In the genomic region with DNA sequence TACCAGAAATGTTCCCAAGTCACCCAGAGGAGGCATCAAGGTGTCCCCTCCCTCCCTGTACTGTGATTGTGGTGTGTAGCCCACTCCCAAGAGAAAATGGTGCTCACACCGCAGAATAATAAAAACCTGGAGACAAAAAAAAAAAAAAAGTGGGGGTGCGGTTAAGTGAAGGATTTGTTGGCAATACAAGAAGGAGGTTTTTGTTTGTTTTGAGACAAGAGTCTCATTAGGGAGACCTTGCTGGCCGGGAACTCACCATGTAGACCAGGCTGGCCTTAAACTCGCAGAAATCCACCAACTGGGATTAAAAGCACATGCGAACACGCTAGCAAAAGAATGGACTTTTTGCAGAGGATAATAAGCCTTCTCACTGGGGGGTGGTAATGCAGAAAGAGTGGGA, we compare ENCODE assay signal across 8 mouse cellular contexts. TPM values are rescaled to one million over a fixed set of nuclear protein-coding genes. Genes with fewer than 3 reads are reported as not detected.
DNase-seq lines count a peak whose midpoint lies in the region; ATAC-seq and TF ChIP-seq lines count a peak whose summit lies in the region.

A gene (plus strand): TSS at position 301 of the 400 bp plus-strand sequence.

- WGBS in cerebellum, adult 2 months: 61% methylated on average over 6 of the region's 6 CpGs
- WGBS in lung, postnatal 0 days: 38% methylated on average over 6 of the region's 6 CpGs
- WGBS in limb, embryonic 12.5 days: 26% methylated on average over 6 of the region's 6 CpGs
- 29% methylated on average over 6 of the region's 6 CpGs for WGBS in stomach, embryonic 14.5 days

- peak within 1 kb of the TSS; percentile 90 for H3K4me2 ChIP-seq in lung, postnatal 0 days (replicated peaks; ENCODE audit: low read depth, low read length)
- H3K4me2 ChIP-seq in limb, embryonic 12.5 days: peak within 1 kb of the TSS; percentile 96
- H3K4me2 ChIP-seq in stomach, embryonic 14.5 days (replicated peaks; ENCODE audit: low read depth, low read length): peak within 1 kb of the TSS; percentile 99

- no peak for ATAC-seq in lung, postnatal 0 days
- no peak for ATAC-seq in limb, embryonic 12.5 days (ENCODE audit: insufficient number of reproducible peaks, insufficient read depth, low FRiP score, low TSS enrichment, low read depth)
- ATAC-seq in stomach, embryonic 14.5 days (ENCODE audit: insufficient number of reproducible peaks, insufficient read depth, low FRiP score, low read depth): no peak

- no peak for TF ChIP-seq POLR2A in cerebellum, adult 2 months (IDR thresholded peaks at IDR 0.05; ENCODE audit: borderline replicate concordance, insufficient read depth, low read length)

- no peaks in the 10 kb centered on the region for H3K9me3 ChIP-seq in lung, postnatal 0 days (ENCODE audit: low read length)
- H3K9me3 ChIP-seq in limb, embryonic 12.5 days: no peaks in the 10 kb centered on the region
- H3K9me3 ChIP-seq in stomach, embryonic 14.5 days (ENCODE audit: control insufficient read depth, low read depth, low read length): no peaks in the 10 kb centered on the region

- H3K27me3 ChIP-seq in cerebellum, adult 2 months (ENCODE audit: control insufficient read depth, insufficient read depth, low read length): no peaks in the 10 kb centered on the region
- peaks cover 4% of the 10 kb centered on the region; the same call in 1 of the 2 replicates for H3K27me3 ChIP-seq in lung, postnatal 0 days (replicated peaks; ENCODE audit: insufficient read depth, low read length)
- H3K27me3 ChIP-seq in limb, embryonic 12.5 days: peaks cover 61% of the 10 kb centered on the region
- peaks cover 8% of the 10 kb centered on the region; the same call in 1 of the 2 replicates for H3K27me3 ChIP-seq in stomach, embryonic 14.5 days (ENCODE audit: control insufficient read depth, insufficient read depth, low read length)

- H3K27ac ChIP-seq in cerebellum, adult 2 months (ENCODE audit: insufficient read depth, low read length): no peak within 1 kb of the TSS
- H3K27ac ChIP-seq in lung, postnatal 0 days (ENCODE audit: low read length): no peak within 1 kb of the TSS
- H3K27ac ChIP-seq in limb, embryonic 12.5 days: no peak within 1 kb of the TSS
- no peak within 1 kb of the TSS for H3K27ac ChIP-seq in stomach, embryonic 14.5 days (ENCODE audit: low read length)

- peak within 1 kb of the TSS; percentile 52 for H3K4me3 ChIP-seq in cerebellum, adult 2 months (replicated peaks; ENCODE audit: insufficient read depth, low read depth, low read length)
- peak within 1 kb of the TSS; percentile 43 for H3K4me3 ChIP-seq in lung, postnatal 0 days (ENCODE audit: low read depth, low read length)
- peak within 1 kb of the TSS; percentile 74 for H3K4me3 ChIP-seq in limb, embryonic 12.5 days (replicated peaks)
- peak within 1 kb of the TSS; percentile 65 for H3K4me3 ChIP-seq in stomach, embryonic 14.5 days (ENCODE audit: low read depth, low read length)

- no peak for TF ChIP-seq EP300 in lung, postnatal 0 days (IDR thresholded peaks at IDR 0.05)

- no peak for DNase-seq in cerebellum, adult 2 months
- DNase-seq in cerebellum, postnatal 14 days: no peak
- no peak for DNase-seq in lung, postnatal 0 days (ENCODE audit: low spot score)
- DNase-seq in lung, adult 18-20 months: no peak
- DNase-seq in spleen, postnatal 4 days (ENCODE audit: low spot score in 2 of 2): no peak
- no peak for DNase-seq in left cerebral cortex, adult 9 months (ENCODE audit: low spot score in 2 of 2)

- no peak for TF ChIP-seq CTCF in cerebellum, adult 2 months (IDR thresholded peaks at IDR 0.05; ENCODE audit: borderline replicate concordance, insufficient read depth, low read depth, low read length)
- TF ChIP-seq CTCF in lung, postnatal 0 days (IDR thresholded peaks at IDR 0.05): no peak

- H3K36me3 ChIP-seq in lung, postnatal 0 days (ENCODE audit: insufficient read depth, low read length): no peaks in the 10 kb centered on the region
- H3K36me3 ChIP-seq in limb, embryonic 12.5 days: peaks cover 7% of the 10 kb centered on the region
- H3K36me3 ChIP-seq in stomach, embryonic 14.5 days (ENCODE audit: control insufficient read depth, insufficient read depth, low read length): no peaks in the 10 kb centered on the region

- no peak within 1 kb of the TSS for H3K9ac ChIP-seq in lung, postnatal 0 days (replicated peaks; ENCODE audit: low read depth)
- H3K9ac ChIP-seq in limb, embryonic 12.5 days (replicated peaks): peak within 1 kb of the TSS; percentile 66
- peak within 1 kb of the TSS; percentile 36 for H3K9ac ChIP-seq in stomach, embryonic 14.5 days (replicated peaks; ENCODE audit: low read depth, low read length)

- H3K4me1 ChIP-seq in cerebellum, adult 2 months (ENCODE audit: control insufficient read depth, insufficient read depth, low read length): 0 out of 2 replicates have a peak, but pooled peaks cover 4% of the 10 kb centered on the region
- H3K4me1 ChIP-seq in lung, postnatal 0 days (ENCODE audit: insufficient read depth, low read depth, low read length): peaks cover 3% of the 10 kb centered on the region; the same call in 1 of the 2 replicates
- peaks cover 37% of the 10 kb centered on the region for H3K4me1 ChIP-seq in limb, embryonic 12.5 days (replicated peaks)
- H3K4me1 ChIP-seq in stomach, embryonic 14.5 days (ENCODE audit: control insufficient read depth, insufficient read depth, low read length): 0 out of 2 replicates have a peak, but pooled peaks cover 7% of the 10 kb centered on the region

RNA-seq across cellular contexts. Expression of the gene that starts here (rescaled TPM):
- 1.0 and 1.3 TPM in 2 replicates for polyA plus RNA-seq in cerebellum, adult 2 months (2012; rRNA removed)
- 5.9 TPM in 2 replicates for polyA plus RNA-seq in lung, postnatal 0 days (2015; fragmentation: Nextera tagmentation; extraction: Ambion mirVana)
- polyA plus RNA-seq in limb, embryonic 12.5 days (2016; fragmentation: Nextera tagmentation; extraction: Ambion mirVana): 5.9 and 7.1 TPM in 2 replicates
- 6.7 and 7.3 TPM in 2 replicates for polyA plus RNA-seq in stomach, embryonic 14.5 days (2014; fragmentation: Nextera tagmentation; extraction: Ambion mirVana)
